Mouse (Mus musculus) liver, adult 2 months (tissue): ENCODE measurements around the gene Snx32. TPM values are rescaled to one million over a fixed set of nuclear protein-coding genes. Genes with fewer than 3 reads are reported as not detected.

Experiments used
- DNase-seq: peaks from one replicate; pipeline ENCODE4 v3.0.0-alpha.2; 2011; ENCODE audit warnings: low read depth, low spot score; ENCODE audit errors: extremely low read depth
- H3K27ac ChIP-seq: fragments of 200-500 bp; replicated peaks from 2 replicates; pipeline ENCODE4 v1.5.1; 2012; ENCODE audit warnings: low read depth, mild to moderate bottlenecking, control low read depth, inconsistent platforms, low read length; ENCODE audit not compliant: insufficient read depth
- H3K27me3 ChIP-seq: fragments of 200-500 bp; 2 replicates; pipeline ENCODE4 v1.6.1; 2012; ENCODE audit warnings: mild to moderate bottlenecking, moderate library complexity, low read length, inconsistent platforms; ENCODE audit not compliant: control insufficient read depth, insufficient read depth
- H3K36me3 ChIP-seq: fragments of 200-500 bp; 2 replicates; pipeline ENCODE4 v1.6.1; 2012; ENCODE audit warnings: low read length, inconsistent platforms; ENCODE audit not compliant: control insufficient read depth, insufficient read depth
- H3K4me1 ChIP-seq: fragments of 200-500 bp; 2 replicates; pipeline ENCODE4 v1.6.1; 2011; ENCODE audit warnings: low read length; ENCODE audit not compliant: control insufficient read depth, insufficient read depth
- H3K4me3 ChIP-seq: fragments of 200-500 bp; 2 replicates; pipeline ENCODE4 v1.5.1; 2011; ENCODE audit warnings: low read depth, mild to moderate bottlenecking, control low read depth, low read length, moderate library complexity; ENCODE audit not compliant: insufficient read depth
- H3K79me2 ChIP-seq: fragments of 200-500 bp; 2 replicates; pipeline ENCODE4 v1.6.1; 2012; ENCODE audit warnings: inconsistent platforms, mild to moderate bottlenecking, low read length, moderate library complexity; ENCODE audit not compliant: control insufficient read depth, insufficient read depth
- H3K9ac ChIP-seq: fragments of 200-500 bp; 2 replicates; pipeline ENCODE4 v1.6.1; 2012; ENCODE audit warnings: low read depth, mild to moderate bottlenecking, control low read depth, inconsistent platforms, low read length
- CTCF ChIP-seq: fragments of 200-500 bp; IDR thresholded peaks from 2 replicates; pipeline ENCODE4 v1.5.1; 2011; ENCODE audit warnings: low read depth, low read length, control low read depth
- POLR2A ChIP-seq: fragments of 200-500 bp; IDR thresholded peaks from 2 replicates; pipeline ENCODE4 v1.6.1; 2011; ENCODE audit warnings: low read length, control low read depth; ENCODE audit not compliant: insufficient read depth; ENCODE audit errors: extremely low read depth
- WGBS: fragments of 180-500 bp; shearing (Covaris S2); methylation state at CpG from one replicate; pipeline ENCODE4 v1.1.7; 2018; 5-methylcytosine and 5-hydroxymethylcytosine counted together
- polyA plus RNA-seq: library from polyadenylated mRNA; depleted of rRNA; stranded (reverse); fragments of >200 nt; gene quantifications from 2 replicates; pipeline ENCODE4 v1.2.3, GENCODE M21; 2012
- total RNA-seq: library from RNA; depleted of rRNA; stranded (reverse); fragments of >200 nt; gene quantifications from 2 replicates; pipeline ENCODE4 v1.2.3, GENCODE M21; 2014

The Snx32 gene
- total and polyA plus RNA-seq, 2 experiments, result 1.8 to 4.1 TPM

- Histone ChIP-seq H3K27ac (no peak overlapping the region), H3K4me3 (peak overlapping the region; percentile 58), H3K9ac (peak overlapping the region; percentile 71), H3K36me3 (no peaks in the 10 kb centered on the region), H3K79me2 (no peaks in the 10 kb centered on the region), H3K27me3 (no peaks in the 10 kb centered on the region; the same call in none of the 2 replicates), H3K4me1 (no peaks in the 10 kb centered on the region; the same call in 1 of the 2 replicates)
- TF ChIP-seq POLR2A (no peak), CTCF (no peak)
- WGBS, result 49% methylated on average over 13 of the region's 13 CpGs
- no peak for DNase-seq
These were observed 35.1 kb downstream of the Snx32 start for GRCm38 (mm10) chr19:5475069-5475714.

GRCm38 (mm10) chr19:5474281-5475068, 35.9 kb downstream of the Snx32 start:
- no peaks in the 10 kb centered on the region for H3K36me3 ChIP-seq
- H3K4me3 ChIP-seq, result peak overlapping the region; percentile 58
- no peaks in the 10 kb centered on the region; the same call in none of the 2 replicates for H3K27me3 ChIP-seq
- H3K4me1 ChIP-seq, result no peaks in the 10 kb centered on the region; the same call in 1 of the 2 replicates
- no peaks in the 10 kb centered on the region for H3K79me2 ChIP-seq
- no peak for DNase-seq
- H3K27ac ChIP-seq, result no peak overlapping the region
- WGBS, result 4% methylated on average over 59 of the region's 68 CpGs
- peak overlapping the region; percentile 71 for H3K9ac ChIP-seq
- TF ChIP-seq CTCF, result no peak
- TF ChIP-seq POLR2A, result no peak

- DNase-seq, result peak; percentile 37
- H3K4me1 ChIP-seq, result no peaks in the 10 kb centered on the region; the same call in 1 of the 2 replicates
- peak within 1 kb of the TSS; percentile 58 for H3K4me3 ChIP-seq
- H3K27ac ChIP-seq, result no peak within 1 kb of the TSS
- H3K27me3 ChIP-seq, result no peaks in the 10 kb centered on the region; the same call in none of the 2 replicates
- H3K9ac ChIP-seq, result peak within 1 kb of the TSS; percentile 71
- H3K36me3 ChIP-seq, result no peaks in the 10 kb centered on the region
- 13% methylated on average over 22 of the region's 22 CpGs for WGBS
- H3K79me2 ChIP-seq, result no peaks in the 10 kb centered on the region
- TF ChIP-seq POLR2A, result no peak
- no peak for TF ChIP-seq CTCF
These were observed 36.6 kb downstream of the Snx32 start, which contains the start of gene Efemp2 for GRCm38 (mm10) chr19:5473720-5474119. Gene Efemp2 (plus strand): TSS chr19:5473954.

- Histone ChIP-seq H3K9ac (no peak overlapping the region), H3K4me3 (no peak overlapping the region), H3K27ac (no peak overlapping the region), H3K36me3 (no peaks in the 10 kb centered on the region), H3K27me3 (no peaks in the 10 kb centered on the region; the same call in none of the 2 replicates), H3K79me2 (no peaks in the 10 kb centered on the region), H3K4me1 (no peaks in the 10 kb centered on the region; the same call in 1 of the 2 replicates)
- 77% methylated on average over 3 of the region's 3 CpGs for WGBS
- no peak for DNase-seq
- TF ChIP-seq POLR2A, result no peak
- TF ChIP-seq CTCF, result no peak
These were observed 37.5 kb downstream of the Snx32 start for GRCm38 (mm10) chr19:5472857-5473256.

GRCm38 (mm10) chr19:5471846-5472245, 38.5 kb downstream of the Snx32 start:
- no peak overlapping the region for H3K27ac ChIP-seq
- TF ChIP-seq CTCF (no peak), POLR2A (no peak)

More at GRCm38 (mm10) chr19:5471846-5472245, 38.5 kb downstream of the Snx32 start:
- WGBS, result 68% methylated on average over 5 of the region's 5 CpGs
- H3K27me3 ChIP-seq, result no peaks in the 10 kb centered on the region; the same call in none of the 2 replicates
- no peak overlapping the region for H3K9ac ChIP-seq
- H3K79me2 ChIP-seq, result no peaks in the 10 kb centered on the region
- no peak for DNase-seq
- H3K4me1 ChIP-seq, result no peaks in the 10 kb centered on the region; the same call in 1 of the 2 replicates
- no peaks in the 10 kb centered on the region for H3K36me3 ChIP-seq
- H3K4me3 ChIP-seq, result no peak overlapping the region
